Mouse (Mus musculus) urinary bladder, postnatal 0 days (tissue): ENCODE results near the gene Slc35a1. TPM values are rescaled to one million over a fixed set of nuclear protein-coding genes. Genes with fewer than 3 reads are reported as not detected.

ENCODE experiments used
- polyA plus RNA-seq: library from polyadenylated mRNA; unstranded; fragments of >200 nt; fragmentation: Nextera tagmentation; extraction: Ambion mirVana; gene quantifications from 2 replicates; pipeline ENCODE4 v1.2.1, GENCODE M21; 2015

Slc35a1 gene
- 38.4 and 39.8 TPM in 2 replicates for polyA plus RNA-seq

DNA sequence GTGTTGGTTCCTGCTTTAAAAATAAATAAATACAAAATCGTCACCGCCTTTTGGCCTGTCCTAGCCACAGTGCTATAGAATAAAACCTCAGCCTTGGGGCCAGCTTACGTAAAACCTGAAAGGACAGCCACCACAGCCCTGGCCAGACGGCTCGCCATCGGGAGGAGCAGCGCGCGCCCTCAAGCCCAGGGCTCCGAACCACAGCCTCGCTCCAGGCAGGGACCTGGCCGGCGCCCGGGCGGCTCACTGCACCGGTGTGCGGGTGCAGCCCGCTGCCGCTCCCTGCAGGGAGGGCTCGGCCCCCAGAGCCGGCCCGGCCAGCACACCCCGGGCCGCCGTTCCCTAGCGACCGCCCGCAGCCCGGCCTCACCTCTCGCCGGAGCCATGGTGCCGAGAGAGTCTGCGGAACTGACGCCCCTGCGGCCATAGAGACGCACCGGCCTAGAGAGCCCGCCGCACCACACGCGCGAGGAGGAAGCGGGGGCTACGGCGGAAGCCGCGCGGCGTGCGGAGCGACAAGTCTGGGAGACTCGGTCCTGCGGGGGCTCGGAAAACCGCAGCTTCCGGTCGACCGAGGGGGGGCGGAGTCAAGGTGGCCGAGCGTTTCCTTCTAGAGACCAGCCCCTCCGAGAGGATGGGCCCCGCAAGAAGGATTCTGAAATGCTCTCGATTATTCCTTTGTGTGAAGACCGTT, at the start of gene Slc35a1:
Gene Slc35a1 (minus strand): TSS at position 565 of the 694 bp plus-strand sequence.

DNA sequence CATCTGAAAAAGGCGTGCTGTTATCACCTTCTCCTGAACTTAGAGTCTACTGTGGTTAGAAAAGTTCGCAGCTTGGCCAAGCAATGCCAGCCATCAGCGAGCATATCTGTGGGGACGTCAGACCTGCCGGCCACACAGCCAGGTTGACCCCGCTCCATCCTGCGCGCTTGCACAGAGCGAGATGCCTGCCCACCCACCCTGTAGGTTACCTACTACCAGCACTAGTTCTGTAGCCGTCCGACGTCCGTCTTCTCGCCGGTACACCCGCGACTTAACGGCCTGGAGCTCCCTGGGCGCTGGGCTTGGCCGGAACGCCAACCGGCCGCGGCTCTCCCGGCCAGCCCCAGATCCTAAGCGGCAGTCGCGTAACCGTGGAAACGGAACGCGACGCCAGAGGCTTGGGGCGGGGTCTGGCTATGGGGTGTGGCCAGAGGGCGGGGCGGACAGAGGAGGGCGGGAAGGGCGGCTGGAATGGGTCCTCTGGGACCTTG, 42.7 kb upstream of the Slc35a1 start, which contains the start of gene Cfap206:
Gene Cfap206 (minus strand): TSS at position 356 of the 491 bp plus-strand sequence.

DNA sequence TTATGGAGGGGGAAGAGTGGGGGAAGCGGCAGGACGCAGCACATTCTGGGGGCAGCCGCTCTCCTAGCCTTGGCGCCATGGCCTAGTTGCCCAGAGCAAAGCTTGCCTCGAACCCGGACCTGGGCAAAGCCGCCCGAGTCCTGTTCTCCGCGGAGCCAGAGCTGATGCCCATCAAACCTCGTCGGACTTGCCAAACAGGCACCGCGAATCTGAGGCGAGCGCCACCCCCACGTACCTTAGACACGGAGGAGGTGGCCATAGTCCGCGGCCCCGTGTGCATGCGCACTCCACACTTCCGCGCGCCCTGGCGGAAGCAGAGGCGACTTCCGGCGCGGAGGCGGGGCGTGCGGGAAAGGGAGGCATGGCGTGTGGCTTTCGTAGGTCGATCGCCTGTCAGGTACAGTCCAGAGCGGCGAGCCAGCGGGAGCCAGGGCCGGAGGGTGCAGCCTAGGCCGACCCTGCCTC, 72.6 kb downstream of the Slc35a1 start, which contains the start of the genes Orc3 and Rars2:
Gene Orc3 (minus strand): TSS at position 315 of the 465 bp plus-strand sequence.
Gene Rars2 (plus strand): TSS at position 328 of the 465 bp plus-strand sequence.

Other genes starting within 250 kb of the Slc35a1 start
- 27.0 and 29.3 TPM in 2 replicates for gene Akirin2, start 136.5 kb downstream of the Slc35a1 start, polyA plus RNA-seq
- gene Orc3, start 72.5 kb downstream of the Slc35a1 start, polyA plus RNA-seq, result 36.2 and 40.8 TPM in 2 replicates
- gene Rars2, start 72.5 kb downstream of the Slc35a1 start, polyA plus RNA-seq, result 36.1 and 43.0 TPM in 2 replicates
- gene Cfap206, start 42.8 kb upstream of the Slc35a1 start, polyA plus RNA-seq, result 1.0 and 1.3 TPM in 2 replicates
- not detected in 2 replicates for gene Gm136, start 68.8 kb upstream of the Slc35a1 start, polyA plus RNA-seq
- gene Smim8, start 91.0 kb upstream of the Slc35a1 start, polyA plus RNA-seq, result 44.7 and 47.3 TPM in 2 replicates
- 6.0 and 6.5 TPM in 2 replicates for gene Zfp292, start 195.5 kb upstream of the Slc35a1 start, polyA plus RNA-seq
- gene Cga, start 206.3 kb upstream of the Slc35a1 start, polyA plus RNA-seq, result not detected in 2 replicates